Mouse (Mus musculus) liver, embryonic 15.5 days (tissue): ENCODE results near the gene Gm3952. TPM values are rescaled to one million over a fixed set of nuclear protein-coding genes. Genes with fewer than 3 reads are reported as not detected.

Experiments used
- ATAC-seq: fragments of 200-750 bp; cut with Nextera tagmentation; 2 replicates; pipeline ENCODE4 v1.8.0; 2017; ENCODE audit warnings: moderate number of reproducible peaks, mild to moderate bottlenecking, moderate library complexity; ENCODE audit not compliant: insufficient read depth
- H3K27ac ChIP-seq: fragments of 300-500 bp; sonication (generic); replicated peaks from 2 replicates; pipeline ENCODE4 v1.5.1; 2015; ENCODE audit warnings: mild to moderate bottlenecking, inconsistent platforms
- H3K27me3 ChIP-seq: fragments of 300-500 bp; sonication (generic); 2 replicates; pipeline ENCODE4 v1.6.1; 2015; ENCODE audit warnings: mild to moderate bottlenecking, inconsistent platforms
- H3K36me3 ChIP-seq: fragments of 300-500 bp; sonication (generic); replicated peaks from 2 replicates; pipeline ENCODE4 v1.6.1; 2015; ENCODE audit warnings: moderate library complexity, mild to moderate bottlenecking, inconsistent platforms
- H3K4me1 ChIP-seq: fragments of 300-500 bp; sonication (generic); replicated peaks from 2 replicates; pipeline ENCODE4 v1.6.1; 2015; ENCODE audit warnings: inconsistent platforms
- H3K4me2 ChIP-seq: fragments of 300-500 bp; sonication (generic); 2 replicates; pipeline ENCODE4 v1.6.1; 2015; ENCODE audit warnings: moderate library complexity, mild to moderate bottlenecking, inconsistent platforms
- H3K4me3 ChIP-seq: fragments of 300-500 bp; sonication (generic); replicated peaks from 2 replicates; pipeline ENCODE4 v1.5.1; 2015; ENCODE audit warnings: mild to moderate bottlenecking, inconsistent platforms
- H3K9ac ChIP-seq: fragments of 300-500 bp; sonication (generic); 2 replicates; pipeline ENCODE4 v1.6.1; 2015; ENCODE audit warnings: moderate library complexity, mild to moderate bottlenecking, inconsistent platforms
- H3K9me3 ChIP-seq: fragments of 300-500 bp; sonication (generic); replicated peaks from 2 replicates; pipeline ENCODE4 v1.6.1; 2016; ENCODE audit warnings: inconsistent platforms
- WGBS: fragments of 180-500 bp; shearing (Covaris S2); methylation state at CpG from one replicate; pipeline ENCODE4 v1.1.7; 2015; ENCODE audit warnings: mixed read lengths; ENCODE audit not compliant: insufficient replicate concordance; 5-methylcytosine and 5-hydroxymethylcytosine counted together
- polyA plus RNA-seq: library from polyadenylated mRNA; unstranded; fragments of >200 nt; fragmentation: Nextera tagmentation; extraction: Ambion mirVana; gene quantifications from 2 replicates; pipeline ENCODE4 v1.2.1, GENCODE M21; 2015

Gene Gm3952
- polyA plus RNA-seq, 1 experiment from 2014 or later = not detected

DNA sequence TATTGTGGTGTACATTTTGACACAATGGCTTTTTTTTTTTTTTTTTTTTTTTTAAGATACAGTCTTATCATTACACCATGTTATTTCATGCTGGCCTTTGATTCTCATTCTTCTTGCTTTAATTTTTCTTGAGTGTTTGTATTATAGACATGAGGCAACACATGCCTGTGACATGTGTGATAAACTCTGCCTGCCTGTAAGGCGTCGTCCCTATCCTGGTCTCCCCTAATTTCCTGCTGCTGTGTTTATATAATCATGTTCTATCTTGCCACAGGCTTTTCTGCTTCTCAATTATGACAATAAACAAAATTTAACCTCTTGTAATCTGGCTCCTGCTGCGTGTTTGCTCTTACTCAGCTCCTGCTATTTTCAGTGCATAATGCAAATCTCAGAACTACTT, 100.5 kb downstream of the Gm3952 start:
- Histone ChIP-seq H3K9me3 (no peaks in the 10 kb centered on the region), H3K4me3 (no peak overlapping the region), H3K4me1 (peaks cover 56% of the 10 kb centered on the region), H3K27me3 (no peaks in the 10 kb centered on the region), H3K9ac (no peak overlapping the region), H3K4me2 (no peak overlapping the region), H3K36me3 (0 out of 2 replicates have a peak, but pooled peaks cover 1% of the 10 kb centered on the region), H3K27ac (no peak overlapping the region)
- WGBS = 50% methylated on average over 3 of the region's 3 CpGs
- no peak for ATAC-seq

DNA sequence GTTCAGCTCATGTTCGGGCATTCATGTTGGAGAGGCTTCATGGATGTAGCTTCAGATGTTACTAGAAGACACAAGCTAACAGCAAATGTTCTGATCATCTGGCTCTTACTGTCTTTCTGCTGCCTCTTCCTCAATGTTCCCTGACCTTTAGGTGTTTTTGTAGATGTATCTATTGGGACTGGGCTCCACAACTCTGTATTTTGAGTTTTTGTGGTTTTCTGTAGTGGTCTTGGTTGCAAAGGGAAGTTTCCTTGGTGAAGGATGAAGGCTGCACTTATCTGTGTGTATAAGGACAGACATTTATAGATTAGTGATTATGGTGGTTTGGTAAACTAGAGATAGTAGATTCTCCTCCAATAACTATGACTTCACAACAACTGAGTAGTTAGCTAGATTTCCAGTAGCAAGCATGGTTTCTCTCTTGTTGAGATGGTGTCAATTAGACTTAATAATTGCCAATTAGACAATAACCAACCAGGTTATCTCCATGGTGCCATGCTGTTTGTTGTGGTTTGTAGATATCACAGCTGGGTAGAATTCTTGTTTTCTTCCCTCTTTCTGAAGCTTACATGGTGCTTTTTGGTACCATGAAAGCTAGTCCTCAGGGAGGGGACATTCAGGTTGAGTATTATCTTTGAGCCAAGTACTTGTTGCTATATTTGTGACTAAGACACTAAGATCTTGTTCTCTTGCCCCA, 101.6 kb downstream of the Gm3952 start:
- peak; percentile 58 for ATAC-seq

More for the DNA sequence above, 101.6 kb downstream of the Gm3952 start:
- no peak overlapping the region for H3K9ac ChIP-seq
- 45% methylated on average over 1 of the region's 1 CpGs for WGBS
- H3K36me3 ChIP-seq = no peaks in the 10 kb centered on the region
- H3K9me3 ChIP-seq = no peaks in the 10 kb centered on the region
- peak overlapping the region; percentile 34 for H3K4me2 ChIP-seq
- H3K27ac ChIP-seq = peak overlapping the region; percentile 71
- peaks cover 63% of the 10 kb centered on the region for H3K4me1 ChIP-seq
- no peaks in the 10 kb centered on the region for H3K27me3 ChIP-seq
- no peak overlapping the region for H3K4me3 ChIP-seq

Other genes with a start within 250 kb of the Gm3952 start
- 73.1 and 73.9 TPM in 2 replicates for gene Itgb1, start 113.0 kb downstream of the Gm3952 start, polyA plus RNA-seq